ENCODE assay signal across 19 mouse cellular contexts in genomic region chr2:153693413-153693812, GRCm38 (mm10). TPM values are rescaled to one million over a fixed set of nuclear protein-coding genes. Genes with fewer than 3 reads are reported as not detected.
DNase-seq lines count a peak whose midpoint lies in the region; ATAC-seq and TF ChIP-seq lines count a peak whose summit lies in the region.
"Not testable (repeated sequence)": the region's sequence is repeated elsewhere in the genome, so short reads cannot be mapped to it uniquely, and the experiment has no call there.
"Had no signal": no experiment of that assay in that cellular context is flagged by ENCODE, and none has a peak within 500 bp of the region (broad histone marks: within the 10 kb centered on the region; RNA-seq: fewer than 3 reads in every experiment).

No protein-coding gene starts in this region.

- DNase-seq in liver, adult 2 months (ENCODE audit: extremely low read depth, low read depth, low spot score): peak; percentile 9
- DNase-seq in liver, embryonic 13.5 days: not testable (repeated sequence)

- not testable (repeated sequence) for H3K4me3 ChIP-seq in intestine, embryonic 16.5 days (ENCODE audit: low read length); kidney, embryonic 16.5 days (ENCODE audit: low read length); liver, adult 2 months (ENCODE audit: insufficient read depth, low read depth, low read length); liver, embryonic 13.5 days (replicated peaks); liver, embryonic 16.5 days (ENCODE audit: low read depth, low read length); stomach, embryonic 15.5 days (replicated peaks)

- H3K36me3 ChIP-seq in intestine, embryonic 16.5 days (ENCODE audit: control insufficient read depth, insufficient read depth, low read length); kidney, embryonic 16.5 days (ENCODE audit: insufficient read depth, low read length); liver, adult 2 months (ENCODE audit: control insufficient read depth, insufficient read depth, low read length); liver, embryonic 13.5 days; liver, embryonic 16.5 days (ENCODE audit: control insufficient read depth, insufficient read depth); stomach, embryonic 15.5 days: not testable (repeated sequence)

- not testable (repeated sequence) for H3K27me3 ChIP-seq in intestine, embryonic 16.5 days (replicated peaks; ENCODE audit: control insufficient read depth, insufficient read depth, low read length); kidney, embryonic 16.5 days (ENCODE audit: insufficient read depth, low read length); liver, adult 2 months (ENCODE audit: control insufficient read depth, insufficient read depth, low read length); liver, embryonic 13.5 days; liver, embryonic 16.5 days (ENCODE audit: control insufficient read depth, insufficient read depth, low read depth, low read length); stomach, embryonic 15.5 days (replicated peaks)

- not testable (repeated sequence) for TF ChIP-seq CTCF in liver, adult 2 months (IDR thresholded peaks at IDR 0.05; ENCODE audit: low read depth, low read length)

- not testable (repeated sequence) for H3K27ac ChIP-seq in intestine, embryonic 16.5 days (ENCODE audit: low read length); kidney, embryonic 16.5 days (ENCODE audit: low read length); liver, adult 2 months (replicated peaks; ENCODE audit: insufficient read depth, low read depth, low read length); liver, embryonic 13.5 days; liver, embryonic 16.5 days (ENCODE audit: low read length); stomach, embryonic 15.5 days

- not testable (repeated sequence) for H3K9ac ChIP-seq in intestine, embryonic 16.5 days (ENCODE audit: low read depth, low read length); kidney, embryonic 16.5 days (replicated peaks; ENCODE audit: low read length); liver, adult 2 months (ENCODE audit: low read depth, low read length); liver, embryonic 13.5 days; liver, embryonic 16.5 days (ENCODE audit: low read depth, low read length); stomach, embryonic 15.5 days

- not testable (repeated sequence) for H3K4me2 ChIP-seq in intestine, embryonic 16.5 days (ENCODE audit: low read depth, low read length); kidney, embryonic 16.5 days (replicated peaks; ENCODE audit: low read depth, low read length); liver, embryonic 13.5 days; liver, embryonic 16.5 days (ENCODE audit: low read depth, low read length); stomach, embryonic 15.5 days

- TF ChIP-seq POLR2A in liver, adult 2 months (IDR thresholded peaks at IDR 0.05; ENCODE audit: extremely low read depth, insufficient read depth, low read length): not testable (repeated sequence)

- H3K9me3 ChIP-seq in intestine, embryonic 16.5 days (ENCODE audit: control insufficient read depth, low read length); kidney, embryonic 16.5 days (ENCODE audit: low read length); liver, embryonic 13.5 days (replicated peaks); liver, embryonic 16.5 days (replicated peaks; ENCODE audit: control insufficient read depth, low read length); stomach, embryonic 15.5 days: not testable (repeated sequence)

- H3K4me1 ChIP-seq in intestine, embryonic 16.5 days (ENCODE audit: control insufficient read depth, insufficient read depth, low read length); kidney, embryonic 16.5 days (ENCODE audit: insufficient read depth, low read length); liver, embryonic 13.5 days (replicated peaks); liver, embryonic 16.5 days (ENCODE audit: control insufficient read depth, low read depth, low read length); stomach, embryonic 15.5 days: not testable (repeated sequence)
- peaks cover 11% of the 10 kb centered on the region for H3K4me1 ChIP-seq in liver, adult 2 months (ENCODE audit: control insufficient read depth, insufficient read depth, low read length)

- H3K79me2 ChIP-seq in liver, adult 2 months (ENCODE audit: control insufficient read depth, insufficient read depth, low read length): not testable (repeated sequence)

- 59% methylated on average over 6 of the region's 7 CpGs for WGBS in intestine, embryonic 16.5 days
- 61% methylated on average over 6 of the region's 7 CpGs for WGBS in kidney, embryonic 16.5 days
- WGBS in liver, adult 2 months: 21% methylated on average over 7 of the region's 7 CpGs
- 76% methylated on average over 7 of the region's 7 CpGs for WGBS in liver, embryonic 13.5 days (ENCODE audit: insufficient replicate concordance)
- 64% methylated on average over 5 of the region's 7 CpGs for WGBS in liver, embryonic 16.5 days (ENCODE audit: insufficient replicate concordance)
- 78% methylated on average over 7 of the region's 7 CpGs for WGBS in stomach, embryonic 15.5 days

- ATAC-seq in erythroblast, adult 5-6 weeks (replicated peaks; ENCODE audit: low FRiP score, poor library complexity, severe bottlenecking): 0 out of 2 replicates have a peak, but pooled peaks have one; percentile 24
- ATAC-seq in intestine, embryonic 16.5 days: 0 out of 2 replicates have a peak, but pooled peaks have one; percentile 21
- peak; percentile 76; the same call in 1 of the 2 replicates for ATAC-seq in kidney, embryonic 16.5 days (ENCODE audit: low FRiP score, low TSS enrichment)
- peak; percentile 47; the same call in 1 of the 2 replicates for ATAC-seq in liver, embryonic 13.5 days (ENCODE audit: low read depth)
- peak; percentile 61 for ATAC-seq in liver, embryonic 16.5 days (ENCODE audit: low read depth)
- ATAC-seq in stomach, embryonic 15.5 days (ENCODE audit: insufficient read depth, low FRiP score, low read depth): peak; percentile 53; the same call in 1 of the 2 replicates

RNA-seq across cellular contexts. Expression of gene Dnmt3c, which starts 3.0 kb away (rescaled TPM):
- not detected in 2 replicates for total RNA-seq in erythroblast, adult 5-6 weeks (2015; ENCODE audit: low replicate concordance)
- not detected in 2 replicates for total RNA-seq in erythroblast, adult 5-6 weeks (2017; ENCODE audit: low replicate concordance)
- polyA plus RNA-seq in intestine, embryonic 16.5 days (2015; fragmentation: Nextera tagmentation; extraction: Ambion mirVana): not detected in 2 replicates
- polyA plus RNA-seq in kidney, embryonic 16.5 days (2015; fragmentation: Nextera tagmentation; extraction: Ambion mirVana): not detected in 2 replicates
- not detected in 2 replicates for total RNA-seq in liver, adult 2 months (2014; rRNA removed)
- polyA plus RNA-seq in liver, adult 2 months (2012; rRNA removed): not detected in 2 replicates
- 0.38 and 0.49 TPM in 2 replicates for polyA plus RNA-seq in liver, embryonic 13.5 days (2015; fragmentation: Nextera tagmentation; extraction: Ambion mirVana)
- polyA plus RNA-seq in liver, embryonic 16.5 days (2015; fragmentation: Nextera tagmentation; extraction: Ambion mirVana): 0.81 and 1.1 TPM in 2 replicates
- polyA plus RNA-seq in stomach, embryonic 15.5 days (2015; fragmentation: Nextera tagmentation; extraction: Ambion mirVana): 0.06 and 0.10 TPM in 2 replicates
- total RNA-seq: adrenal gland, adult 2 months; adrenal gland, postnatal 10 days; adrenal gland, postnatal 25 days; adrenal gland, postnatal 4 days had no signal
- polyA plus RNA-seq: C2C12; embryonic facial prominence, embryonic 10.5 days; embryonic facial prominence, embryonic 12.5 days; embryonic facial prominence, embryonic 14.5 days; erythroblast, embryonic 14.5 days; forebrain, embryonic 10.5 days; forebrain, embryonic 12.5 days; forebrain, embryonic 16.5 days had no signal

RNA-seq across cellular contexts. Expression of gene Dnmt3b, which starts 44.2 kb away (rescaled TPM):
- 1.5 and 2.3 TPM in 2 replicates for total RNA-seq in erythroblast, adult 5-6 weeks (2015; ENCODE audit: low replicate concordance)
- 0.94 and 4.0 TPM in 2 replicates for total RNA-seq in erythroblast, adult 5-6 weeks (2017; ENCODE audit: low replicate concordance)
- 6.4 and 7.8 TPM in 2 replicates for polyA plus RNA-seq in intestine, embryonic 16.5 days (2015; fragmentation: Nextera tagmentation; extraction: Ambion mirVana)
- 17.3 and 18.1 TPM in 2 replicates for polyA plus RNA-seq in kidney, embryonic 16.5 days (2015; fragmentation: Nextera tagmentation; extraction: Ambion mirVana)
- 0.54 and 0.65 TPM in 2 replicates for total RNA-seq in liver, adult 2 months (2014; rRNA removed)
- 2.2 and 3.4 TPM in 2 replicates for polyA plus RNA-seq in liver, adult 2 months (2012; rRNA removed)
- 8.2 and 8.6 TPM in 2 replicates for polyA plus RNA-seq in liver, embryonic 13.5 days (2015; fragmentation: Nextera tagmentation; extraction: Ambion mirVana)
- polyA plus RNA-seq in liver, embryonic 16.5 days (2015; fragmentation: Nextera tagmentation; extraction: Ambion mirVana): 3.3 and 3.8 TPM in 2 replicates
- polyA plus RNA-seq in stomach, embryonic 15.5 days (2015; fragmentation: Nextera tagmentation; extraction: Ambion mirVana): 8.9 and 9.7 TPM in 2 replicates

RNA-seq across cellular contexts. Expression of gene Mapre1, which starts 47.7 kb away (rescaled TPM):
- 40.5 and 93.4 TPM in 2 replicates for total RNA-seq in erythroblast, adult 5-6 weeks (2015; ENCODE audit: low replicate concordance)
- 24.1 and 38.3 TPM in 2 replicates for total RNA-seq in erythroblast, adult 5-6 weeks (2017; ENCODE audit: low replicate concordance)
- polyA plus RNA-seq in intestine, embryonic 16.5 days (2015; fragmentation: Nextera tagmentation; extraction: Ambion mirVana): 200 and 227 TPM in 2 replicates
- polyA plus RNA-seq in kidney, embryonic 16.5 days (2015; fragmentation: Nextera tagmentation; extraction: Ambion mirVana): 226 and 228 TPM in 2 replicates
- total RNA-seq in liver, adult 2 months (2014; rRNA removed): 6.6 and 7.9 TPM in 2 replicates
- 2.7 and 3.0 TPM in 2 replicates for polyA plus RNA-seq in liver, adult 2 months (2012; rRNA removed)
- polyA plus RNA-seq in liver, embryonic 13.5 days (2015; fragmentation: Nextera tagmentation; extraction: Ambion mirVana): 161 and 202 TPM in 2 replicates
- 91.6 and 102 TPM in 2 replicates for polyA plus RNA-seq in liver, embryonic 16.5 days (2015; fragmentation: Nextera tagmentation; extraction: Ambion mirVana)
- polyA plus RNA-seq in stomach, embryonic 15.5 days (2015; fragmentation: Nextera tagmentation; extraction: Ambion mirVana): 225 and 238 TPM in 2 replicates

Comparison
In these comparisons a context has a peak if more than half of its experiments do, and no peak if none do; other contexts are left out.
1. RNA of gene Mapre1, which starts 47.7 kb away (polyA plus RNA-seq): 226 to 228 TPM in kidney, embryonic 16.5 days, 200 to 227 TPM in intestine, embryonic 16.5 days, 225 to 238 TPM in stomach, embryonic 15.5 days, 161 to 202 TPM in liver, embryonic 13.5 days and 91.6 to 102 TPM in liver, embryonic 16.5 days; 2.7 to 3.0 TPM in liver, adult 2 months; every median in the first group is over 10 times any median in the second.
2. ATAC-seq: peak in every context shown above with its lines; median percentile 76 in kidney, embryonic 16.5 days; 61 in liver, embryonic 16.5 days; 53 in stomach, embryonic 15.5 days; 47 in liver, embryonic 13.5 days; 24 in erythroblast, adult 5-6 weeks; 21 in intestine, embryonic 16.5 days.